Mouse (Mus musculus) kidney, adult 2 months (tissue): ENCODE results near the gene Lmna.

ENCODE experiments used
- CTCF ChIP-seq: fragments of 200-500 bp; conservative IDR thresholded peaks from 2 replicates; pipeline ENCODE4 v1.5.1; 2011; ENCODE audit warnings: low read depth, mild to moderate bottlenecking, control low read depth, low read length, moderate library complexity, mixed read lengths; ENCODE audit not compliant: insufficient read depth, insufficient read length
- POLR2A ChIP-seq: fragments of 200-500 bp; IDR thresholded peaks from one replicate; pipeline ENCODE4 v1.6.1; 2011; ENCODE audit warnings: low read depth, low read length, control low read depth

- TF ChIP-seq CTCF, result no peak
- TF ChIP-seq POLR2A, result peak; percentile 81
These were observed 43.1 kb upstream of the Lmna start, which contains the start of gene Lamtor2 for GRCm38 (mm10) chr3:88552676-88553524.
